Mouse (Mus musculus) G1E (cell line): ENCODE measurements at regions not wholly inside any gene's neighbourhood (a gene's known extent, or its start where the extent isn't known, plus 50 kb on each side); places are given as distances from the start of the nearest gene placed in this dataset.

Experiments used
- CTCF ChIP-seq: IDR thresholded peaks from 2 replicates; pipeline ENCODE4 v1.5.1; 2012; ENCODE audit warnings: low read depth, low read length, inconsistent platforms, mixed read lengths
- GATA2 ChIP-seq: IDR thresholded peaks from 2 replicates; pipeline ENCODE4 v1.6.1; 2012; ENCODE audit warnings: low read depth, low read length, inconsistent platforms, borderline replicate concordance
- TAL1 ChIP-seq: conservative IDR thresholded peaks from 2 replicates; pipeline ENCODE4 v1.6.1; 2012; ENCODE audit warnings: low read depth, low read length, inconsistent platforms, mixed read lengths

DNA sequence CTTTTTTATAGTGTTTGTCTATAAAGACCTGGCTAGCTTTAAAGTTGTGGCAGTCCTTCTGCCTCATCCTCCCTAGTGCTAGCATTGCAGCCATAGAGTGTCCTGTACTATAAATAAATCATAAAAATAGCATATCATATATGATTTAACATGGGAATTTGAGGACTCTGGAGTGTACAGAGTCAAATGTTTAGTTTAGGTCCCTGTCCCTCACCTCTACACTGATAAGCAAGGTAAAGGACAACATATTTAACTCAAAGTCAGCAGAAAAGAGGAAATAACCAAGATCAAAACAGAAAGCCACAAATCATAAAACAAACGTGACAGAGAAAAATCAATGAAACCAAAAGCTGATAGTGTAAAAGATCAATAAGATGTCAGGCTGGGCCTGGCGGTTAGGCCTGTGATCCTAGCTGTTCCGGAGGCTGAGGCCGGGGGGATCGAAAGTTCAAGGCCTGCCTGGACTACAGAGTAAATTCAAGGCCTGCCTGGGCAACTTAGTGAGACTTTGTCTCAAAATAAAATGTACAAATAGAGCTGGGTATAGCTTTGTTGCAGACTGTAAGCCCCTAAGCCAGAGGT is 68.7 kb downstream of the Dlk1 start:
- TF ChIP-seq TAL1 (no peak), CTCF (no peak), GATA2 (no peak)
